Mouse (Mus musculus): Measurements from ENCODE around the gene Rpl11. TPM values are rescaled to one million over a fixed set of nuclear protein-coding genes. Genes with fewer than 3 reads are reported as not detected.
"Not testable (repeated sequence)": the region's sequence is repeated elsewhere in the genome, so short reads cannot be mapped to it uniquely, and the experiment has no call there.

The Rpl11 gene
- total and polyA plus RNA-seq, 3 experiments, result 132 to 288 (median 259) TPM

DNA sequence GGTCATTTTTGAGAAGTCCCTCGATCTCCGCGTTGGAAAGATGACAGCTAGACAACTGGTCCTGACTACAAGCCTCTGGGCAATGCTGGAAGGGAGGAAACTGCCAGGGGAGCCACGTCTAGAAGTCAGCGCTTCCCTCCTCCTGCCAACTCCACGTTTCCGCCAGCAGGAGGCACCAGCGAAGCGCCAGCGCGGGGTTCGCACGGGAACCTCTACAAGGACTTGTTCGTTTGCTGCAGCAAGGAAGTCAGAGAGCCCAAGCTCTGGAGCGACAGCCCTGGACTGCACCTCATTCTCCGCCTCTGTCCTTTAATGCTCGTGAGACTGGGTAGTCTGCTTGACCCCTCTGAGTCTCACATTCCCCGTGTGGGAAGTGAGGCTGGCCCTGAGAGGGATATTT, 16.7 kb upstream of the Rpl11 start:
- H3K27ac ChIP-seq, result no peak overlapping the region; the same call in 1 of the 2 replicates
- H3K4me3 ChIP-seq, result no peak overlapping the region
- no peaks in the 10 kb centered on the region for H3K79me2 ChIP-seq (replicated peaks; ENCODE audit: control insufficient read depth, insufficient read depth, low read length)
- WGBS, result 2% methylated on average over 18 of the region's 18 CpGs
- DNase-seq, result peak; percentile 86
- peaks cover 7% of the 10 kb centered on the region for H3K4me1 ChIP-seq (ENCODE audit: control insufficient read depth, insufficient read depth, low read length)
- peak overlapping the region; percentile 24; the same call in 1 of the 2 replicates for H3K9ac ChIP-seq (ENCODE audit: low read depth, low read length)
- intact Hi-C loops (cut with DNase I), result loop anchor here (1.0 to 5.0 kb wide), 4 partner anchors 47 to 131 kb away; no protein-coding TSS in a partner anchor
- no peaks in the 10 kb centered on the region for H3K36me3 ChIP-seq (ENCODE audit: control insufficient read depth, insufficient read depth, low read length)
- no peaks in the 10 kb centered on the region for H3K27me3 ChIP-seq (ENCODE audit: control insufficient read depth, insufficient read depth, low read length)
- TF ChIP-seq EP300 (IDR thresholded peaks at IDR 0.05; ENCODE audit: insufficient read depth, low read depth, low read length) (peak; percentile 89), CTCF (IDR thresholded peaks at IDR 0.05) (peak; percentile 97), POLR2A (IDR thresholded peaks at IDR 0.05; ENCODE audit: insufficient read depth, low read depth, low read length) (no peak)

DNA sequence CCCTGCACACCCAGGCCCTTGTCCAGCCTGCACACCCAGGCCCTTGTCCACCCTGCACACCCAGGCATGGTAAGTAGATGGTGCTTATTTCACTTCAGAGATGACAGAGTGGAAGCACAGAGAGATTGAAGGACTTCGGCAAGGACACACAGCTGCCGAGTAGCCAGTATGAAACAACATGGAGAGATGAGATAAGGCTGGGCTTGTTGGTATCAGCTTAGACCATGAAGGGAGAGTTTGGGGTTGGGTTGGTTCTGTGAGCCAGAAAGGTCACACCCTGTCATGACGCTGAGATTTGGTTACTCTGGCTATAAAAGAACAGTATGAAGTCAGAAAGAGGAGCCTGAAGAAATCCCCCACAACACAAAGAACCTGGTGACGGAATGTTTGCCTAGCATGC, 16.1 kb upstream of the Rpl11 start:
- WGBS, result 48% methylated on average over 4 of the region's 4 CpGs
- Histone ChIP-seq H3K79me2 (replicated peaks; ENCODE audit: control insufficient read depth, insufficient read depth, low read length) (no peaks in the 10 kb centered on the region), H3K27me3 (ENCODE audit: control insufficient read depth, insufficient read depth, low read length) (no peaks in the 10 kb centered on the region), H3K4me1 (ENCODE audit: control insufficient read depth, insufficient read depth, low read length) (peaks cover 7% of the 10 kb centered on the region), H3K27ac (no peak overlapping the region), H3K4me3 (no peak overlapping the region), H3K9ac (ENCODE audit: low read depth, low read length) (no peak overlapping the region), H3K36me3 (ENCODE audit: control insufficient read depth, insufficient read depth, low read length) (no peaks in the 10 kb centered on the region)
- DNase-seq, result no peak
- no peak for TF ChIP-seq POLR2A (IDR thresholded peaks at IDR 0.05; ENCODE audit: insufficient read depth, low read depth, low read length)
- no peak for TF ChIP-seq EP300 (IDR thresholded peaks at IDR 0.05; ENCODE audit: insufficient read depth, low read depth, low read length)
- TF ChIP-seq CTCF (IDR thresholded peaks at IDR 0.05), result no peak
- intact Hi-C loops (cut with DNase I), result no loop called here

DNA sequence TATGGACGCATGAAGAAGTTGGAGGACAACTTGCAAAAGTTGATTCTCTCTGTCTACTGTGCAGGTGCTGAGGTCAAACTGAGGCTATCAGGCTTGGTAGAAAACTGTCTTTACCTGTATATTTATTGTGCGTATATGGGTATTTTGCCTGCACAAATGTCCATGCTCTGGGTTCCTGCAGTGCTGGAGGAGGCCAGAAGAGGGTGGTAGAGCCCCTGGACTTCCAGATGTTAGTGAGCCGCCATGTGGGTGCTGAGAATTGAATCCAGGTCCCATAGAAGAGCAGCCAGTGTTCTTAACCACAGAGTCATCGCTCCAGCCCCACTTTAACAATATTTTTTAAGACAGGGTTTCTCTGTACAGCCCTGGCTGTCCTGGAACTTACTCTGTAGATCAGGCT, 9.9 kb upstream of the Rpl11 start:
- H3K4me1 ChIP-seq (ENCODE audit: control insufficient read depth, insufficient read depth, low read length), result no peaks in the 10 kb centered on the region
- no peak overlapping the region for H3K9ac ChIP-seq (ENCODE audit: low read depth, low read length)
- DNase-seq, result no peak
- no peaks in the 10 kb centered on the region for H3K79me2 ChIP-seq (replicated peaks; ENCODE audit: control insufficient read depth, insufficient read depth, low read length)
- H3K27ac ChIP-seq, result no peak overlapping the region
- no peaks in the 10 kb centered on the region for H3K36me3 ChIP-seq (ENCODE audit: control insufficient read depth, insufficient read depth, low read length)
- 90% methylated on average over 4 of the region's 4 CpGs for WGBS
- H3K27me3 ChIP-seq (ENCODE audit: control insufficient read depth, insufficient read depth, low read length), result no peaks in the 10 kb centered on the region
- no peak overlapping the region for H3K4me3 ChIP-seq
- TF ChIP-seq CTCF (IDR thresholded peaks at IDR 0.05) (no peak), EP300 (IDR thresholded peaks at IDR 0.05; ENCODE audit: insufficient read depth, low read depth, low read length) (no peak), POLR2A (IDR thresholded peaks at IDR 0.05; ENCODE audit: insufficient read depth, low read depth, low read length) (no peak)
- intact Hi-C loops (cut with DNase I), result no loop called here

DNA sequence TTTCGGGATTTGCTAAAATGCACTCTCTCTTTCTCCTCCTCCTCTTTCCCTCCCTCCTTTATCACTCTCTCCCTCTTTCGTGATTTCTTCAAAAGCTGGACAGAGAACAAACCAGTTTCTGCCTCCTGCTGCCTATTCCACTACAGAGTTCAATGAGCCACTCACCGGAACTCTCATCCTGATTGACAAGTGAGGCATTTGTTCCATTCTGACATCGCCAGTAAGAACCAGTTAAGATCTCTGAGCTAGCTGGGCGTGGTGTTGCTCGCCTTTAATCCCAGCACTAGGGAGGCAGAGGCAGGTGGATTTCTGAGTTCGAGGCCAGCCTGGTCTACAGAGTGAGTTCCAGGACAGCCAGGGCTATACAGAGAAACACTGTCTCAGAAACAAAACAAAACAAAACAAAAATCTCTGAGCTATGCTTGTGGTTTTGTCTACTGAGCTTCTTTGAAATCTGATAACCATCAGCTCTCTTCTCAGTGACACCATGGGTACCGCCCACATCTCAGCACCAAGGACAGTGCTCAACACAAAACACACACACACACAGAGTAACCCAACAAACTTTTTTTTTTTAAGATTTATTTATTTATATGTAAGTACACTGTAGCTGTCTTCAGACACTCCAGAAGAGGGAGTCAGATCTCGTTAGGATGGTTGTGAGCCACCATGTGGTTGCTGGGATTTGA, 6.7 kb upstream of the Rpl11 start:
- H3K79me2 ChIP-seq (replicated peaks; ENCODE audit: control insufficient read depth, insufficient read depth, low read length); H3K4me1 ChIP-seq (ENCODE audit: control insufficient read depth, insufficient read depth, low read length); H3K27me3 ChIP-seq (ENCODE audit: control insufficient read depth, insufficient read depth, low read length); H3K36me3 ChIP-seq (ENCODE audit: control insufficient read depth, insufficient read depth, low read length); DNase-seq; H3K27ac ChIP-seq; H3K9ac ChIP-seq (ENCODE audit: low read depth, low read length); intact Hi-C loops (cut with DNase I); H3K4me3 ChIP-seq: not testable (repeated sequence)
- 54% methylated on average over 9 of the region's 9 CpGs for WGBS

DNA sequence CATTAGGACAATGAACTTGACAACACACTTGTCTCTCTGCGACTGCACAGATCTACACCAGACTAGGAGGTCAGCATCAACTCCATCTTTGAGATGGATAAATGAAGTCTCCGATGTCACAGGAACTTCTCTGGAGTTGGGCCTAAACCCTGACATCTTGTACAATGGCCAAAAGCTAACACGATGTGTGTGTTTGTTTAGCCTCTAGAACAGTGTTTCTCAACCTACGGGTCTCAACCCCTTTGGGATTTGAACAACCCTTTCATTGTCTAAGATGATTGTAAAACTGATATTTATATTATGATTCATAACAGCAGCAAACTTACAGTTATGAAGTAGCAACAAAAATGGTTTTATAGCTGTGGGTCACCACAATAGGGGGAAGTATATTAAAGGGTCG, 4.7 kb upstream of the Rpl11 start:
- Histone ChIP-seq H3K79me2 (replicated peaks; ENCODE audit: control insufficient read depth, insufficient read depth, low read length) (no peaks in the 10 kb centered on the region; the same call in 1 of the 2 replicates), H3K4me1 (ENCODE audit: control insufficient read depth, insufficient read depth, low read length) (no peaks in the 10 kb centered on the region), H3K36me3 (ENCODE audit: control insufficient read depth, insufficient read depth, low read length) (no peaks in the 10 kb centered on the region), H3K27me3 (ENCODE audit: control insufficient read depth, insufficient read depth, low read length) (no peaks in the 10 kb centered on the region), H3K9ac (ENCODE audit: low read depth, low read length) (no peak overlapping the region), H3K4me3 (no peak overlapping the region), H3K27ac (no peak overlapping the region)
- TF ChIP-seq EP300 (IDR thresholded peaks at IDR 0.05; ENCODE audit: insufficient read depth, low read depth, low read length), result no peak
- no peak for TF ChIP-seq POLR2A (IDR thresholded peaks at IDR 0.05; ENCODE audit: insufficient read depth, low read depth, low read length)
- TF ChIP-seq CTCF (IDR thresholded peaks at IDR 0.05), result no peak
- DNase-seq, result no peak
- 57% methylated on average over 5 of the region's 5 CpGs for WGBS
- intact Hi-C loops (cut with DNase I), result no loop called here

DNA sequence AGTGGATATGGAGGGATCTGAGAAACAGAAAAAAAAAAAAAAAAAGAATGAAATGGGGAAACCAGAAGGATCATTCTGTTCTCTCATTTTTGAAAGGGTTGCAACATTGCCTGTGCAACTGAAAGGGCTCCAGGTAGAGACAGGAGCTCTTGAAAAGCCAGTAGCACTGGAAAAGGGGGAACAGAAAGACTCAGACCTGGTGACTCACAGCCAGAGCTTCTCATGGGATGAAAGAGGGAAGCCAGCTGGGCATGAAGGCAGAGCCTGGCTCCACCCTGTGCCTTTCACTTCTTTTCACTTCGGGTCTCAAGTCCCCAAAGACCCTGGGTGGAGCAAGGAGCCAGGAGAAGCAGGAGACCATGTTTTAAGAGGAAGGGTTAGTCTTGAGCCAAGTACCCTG, 2.8 kb upstream of the Rpl11 start:
- intact Hi-C loops (cut with DNase I), result no loop called here
- no peak for TF ChIP-seq EP300 (IDR thresholded peaks at IDR 0.05; ENCODE audit: insufficient read depth, low read depth, low read length)
- no peak for TF ChIP-seq POLR2A (IDR thresholded peaks at IDR 0.05; ENCODE audit: insufficient read depth, low read depth, low read length)
- no peak for TF ChIP-seq CTCF (IDR thresholded peaks at IDR 0.05)
- no peaks in the 10 kb centered on the region for H3K27me3 ChIP-seq (ENCODE audit: control insufficient read depth, insufficient read depth, low read length)
- peaks cover 5% of the 10 kb centered on the region for H3K4me1 ChIP-seq (ENCODE audit: control insufficient read depth, insufficient read depth, low read length)
- no peaks in the 10 kb centered on the region; the same call in 1 of the 2 replicates for H3K79me2 ChIP-seq (replicated peaks; ENCODE audit: control insufficient read depth, insufficient read depth, low read length)
- peaks cover 7% of the 10 kb centered on the region for H3K36me3 ChIP-seq (ENCODE audit: control insufficient read depth, insufficient read depth, low read length)
- no peak overlapping the region for H3K4me3 ChIP-seq
- H3K27ac ChIP-seq, result no peak overlapping the region
- H3K9ac ChIP-seq (ENCODE audit: low read depth, low read length), result no peak overlapping the region
- 15% methylated on average over 1 of the region's 1 CpGs for WGBS
- DNase-seq, result no peak

Measured in heart, adult 2 months (tissue).